Mouse (Mus musculus): ENCODE results near the gene Vps18. TPM values are rescaled to one million over a fixed set of nuclear protein-coding genes. Genes with fewer than 3 reads are reported as not detected.

Vps18 gene
- polyA plus RNA-seq, 1 experiment from 2014 or later: 17.5 TPM

DNA sequence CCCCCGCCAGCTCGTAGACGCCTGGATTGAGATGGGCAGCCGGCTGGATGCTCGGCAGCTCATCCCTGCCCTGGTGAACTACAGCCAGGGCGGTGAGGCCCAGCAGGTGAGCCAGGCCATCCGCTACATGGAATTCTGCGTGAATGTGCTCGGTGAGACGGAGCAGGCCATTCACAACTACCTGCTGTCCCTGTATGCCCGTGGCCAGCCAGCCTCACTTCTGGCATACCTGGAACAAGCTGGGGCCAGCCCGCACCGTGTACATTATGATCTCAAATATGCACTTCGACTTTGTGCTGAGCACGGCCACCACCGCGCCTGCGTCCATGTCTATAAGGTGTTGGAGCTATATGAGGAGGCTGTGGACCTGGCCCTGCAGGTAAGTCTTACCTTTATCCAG is 5.9 kb downstream of the Vps18 start:
- peaks cover 42% of the 10 kb centered on the region for H3K36me3 ChIP-seq (ENCODE audit: control insufficient read depth, insufficient read depth, low read length)

GRCm38 (mm10) chr2:119296756-119297155 is 8.2 kb downstream of the Vps18 start:
- peaks cover 32% of the 10 kb centered on the region for H3K36me3 ChIP-seq (ENCODE audit: control insufficient read depth, insufficient read depth, low read length)
- no peaks in the 10 kb centered on the region for H3K9me3 ChIP-seq (replicated peaks; ENCODE audit: control insufficient read depth, low read length)
- no peak overlapping the region for H3K4me3 ChIP-seq (replicated peaks; ENCODE audit: low read length)
- H3K4me2 ChIP-seq (ENCODE audit: low read depth, low read length): no peak overlapping the region
- no peak for ATAC-seq (ENCODE audit: insufficient read depth, low FRiP score)
- no peaks in the 10 kb centered on the region for H3K27me3 ChIP-seq (ENCODE audit: control insufficient read depth, insufficient read depth, low read length)
- peaks cover 19% of the 10 kb centered on the region for H3K4me1 ChIP-seq (ENCODE audit: control insufficient read depth, insufficient read depth, low read length)
- WGBS: 87% methylated on average over 12 of the region's 12 CpGs
- no peak overlapping the region for H3K27ac ChIP-seq (ENCODE audit: low read length)
- no peak overlapping the region for H3K9ac ChIP-seq (ENCODE audit: low read length)

More for the DNA sequence above, 5.9 kb downstream of the Vps18 start:
- H3K9ac ChIP-seq (ENCODE audit: low read length): no peak overlapping the region
- ATAC-seq (ENCODE audit: insufficient read depth, low FRiP score): no peak
- H3K4me1 ChIP-seq (ENCODE audit: control insufficient read depth, insufficient read depth, low read length): peaks cover 13% of the 10 kb centered on the region
- H3K9me3 ChIP-seq (replicated peaks; ENCODE audit: control insufficient read depth, low read length): no peaks in the 10 kb centered on the region
- H3K4me2 ChIP-seq (ENCODE audit: low read depth, low read length): no peak overlapping the region
- H3K4me3 ChIP-seq (replicated peaks; ENCODE audit: low read length): no peak overlapping the region
- H3K27me3 ChIP-seq (ENCODE audit: control insufficient read depth, insufficient read depth, low read length): no peaks in the 10 kb centered on the region
- H3K27ac ChIP-seq (ENCODE audit: low read length): no peak overlapping the region
- 91% methylated on average over 18 of the region's 18 CpGs for WGBS

DNA sequence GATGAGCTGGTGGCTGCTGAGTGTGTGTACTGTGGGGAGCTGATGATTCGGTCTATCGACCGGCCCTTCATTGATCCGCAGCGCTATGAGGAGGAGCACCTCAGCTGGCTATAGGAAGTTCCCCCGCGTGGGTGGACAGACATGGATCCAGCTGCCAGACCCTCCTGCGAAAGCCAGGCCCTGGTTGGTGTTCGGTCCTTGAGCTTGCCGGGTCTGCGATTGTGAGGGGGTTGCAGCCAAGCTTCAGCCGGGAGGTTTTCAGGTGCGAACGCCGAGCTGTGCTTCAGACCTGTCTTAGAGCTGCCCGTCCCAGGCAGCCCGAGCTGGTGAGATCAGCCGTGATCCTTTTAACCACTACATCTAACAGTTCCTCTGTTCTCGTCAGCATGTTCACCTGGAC is 9.0 kb downstream of the Vps18 start:
- H3K4me1 ChIP-seq (ENCODE audit: control insufficient read depth, insufficient read depth, low read length): peaks cover 19% of the 10 kb centered on the region
- whole genome bisulfite sequencing: 92% methylated on average over 19 of the region's 19 CpGs

GRCm38 (mm10) chr2:119298330-119298729 is 9.8 kb downstream of the Vps18 start:
- H3K4me1 ChIP-seq (ENCODE audit: control insufficient read depth, insufficient read depth, low read length): peaks cover 19% of the 10 kb centered on the region
- no peaks in the 10 kb centered on the region for H3K9me3 ChIP-seq (replicated peaks; ENCODE audit: control insufficient read depth, low read length)
- no peak overlapping the region for H3K9ac ChIP-seq (ENCODE audit: low read length)
- no peak overlapping the region for H3K4me2 ChIP-seq (ENCODE audit: low read depth, low read length)
- 36% methylated on average over 5 of the region's 5 CpGs for WGBS
- H3K27ac ChIP-seq (ENCODE audit: low read length): no peak overlapping the region; the same call in 1 of the 2 replicates
- H3K27me3 ChIP-seq (ENCODE audit: control insufficient read depth, insufficient read depth, low read length): no peaks in the 10 kb centered on the region
- peaks cover 30% of the 10 kb centered on the region for H3K36me3 ChIP-seq (ENCODE audit: control insufficient read depth, insufficient read depth, low read length)
- H3K4me3 ChIP-seq (replicated peaks; ENCODE audit: low read length): no peak overlapping the region
- no peak for ATAC-seq (ENCODE audit: insufficient read depth, low FRiP score)

More for the DNA sequence above, 9.0 kb downstream of the Vps18 start:
- ATAC-seq (ENCODE audit: insufficient read depth, low FRiP score): no peak
- no peak overlapping the region for H3K9ac ChIP-seq (ENCODE audit: low read length)
- H3K36me3 ChIP-seq (ENCODE audit: control insufficient read depth, insufficient read depth, low read length): peaks cover 32% of the 10 kb centered on the region
- no peak overlapping the region for H3K4me2 ChIP-seq (ENCODE audit: low read depth, low read length)
- no peaks in the 10 kb centered on the region for H3K9me3 ChIP-seq (replicated peaks; ENCODE audit: control insufficient read depth, low read length)
- H3K4me3 ChIP-seq (replicated peaks; ENCODE audit: low read length): no peak overlapping the region
- H3K27me3 ChIP-seq (ENCODE audit: control insufficient read depth, insufficient read depth, low read length): no peaks in the 10 kb centered on the region
- no peak overlapping the region for H3K27ac ChIP-seq (ENCODE audit: low read length)

DNA sequence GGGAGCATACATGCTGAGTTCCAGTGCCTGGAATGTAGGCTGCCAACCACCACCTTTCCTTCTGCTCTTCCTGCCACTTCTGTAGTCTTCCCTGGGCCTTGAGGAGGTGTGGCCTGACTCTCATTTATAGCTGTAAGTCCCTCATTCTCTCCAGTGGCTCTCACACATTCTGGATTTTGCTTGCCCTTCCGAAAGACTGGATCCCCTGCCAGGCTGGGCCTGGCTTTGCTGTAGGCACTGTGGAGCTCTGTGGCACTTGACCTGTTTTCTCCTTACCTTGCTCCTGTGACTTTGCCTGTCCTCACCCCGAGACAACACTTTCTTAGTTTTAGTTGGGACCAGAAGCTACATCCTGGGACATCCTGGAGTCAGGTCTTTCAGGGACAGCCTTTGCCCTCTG is 10.3 kb downstream of the Vps18 start:
- no peak overlapping the region for H3K9ac ChIP-seq (ENCODE audit: low read length)
- WGBS: 91% methylated on average over 2 of the region's 2 CpGs
- no peak for ATAC-seq (ENCODE audit: insufficient read depth, low FRiP score)
- H3K4me1 ChIP-seq (ENCODE audit: control insufficient read depth, insufficient read depth, low read length): peaks cover 19% of the 10 kb centered on the region
- no peak overlapping the region for H3K4me3 ChIP-seq (replicated peaks; ENCODE audit: low read length)
- H3K4me2 ChIP-seq (ENCODE audit: low read depth, low read length): no peak overlapping the region
- no peaks in the 10 kb centered on the region for H3K9me3 ChIP-seq (replicated peaks; ENCODE audit: control insufficient read depth, low read length)
- H3K27me3 ChIP-seq (ENCODE audit: control insufficient read depth, insufficient read depth, low read length): no peaks in the 10 kb centered on the region
- H3K27ac ChIP-seq (ENCODE audit: low read length): peak overlapping the region; percentile 84; the same call in 1 of the 2 replicates
- peaks cover 25% of the 10 kb centered on the region for H3K36me3 ChIP-seq (ENCODE audit: control insufficient read depth, insufficient read depth, low read length)

DNA sequence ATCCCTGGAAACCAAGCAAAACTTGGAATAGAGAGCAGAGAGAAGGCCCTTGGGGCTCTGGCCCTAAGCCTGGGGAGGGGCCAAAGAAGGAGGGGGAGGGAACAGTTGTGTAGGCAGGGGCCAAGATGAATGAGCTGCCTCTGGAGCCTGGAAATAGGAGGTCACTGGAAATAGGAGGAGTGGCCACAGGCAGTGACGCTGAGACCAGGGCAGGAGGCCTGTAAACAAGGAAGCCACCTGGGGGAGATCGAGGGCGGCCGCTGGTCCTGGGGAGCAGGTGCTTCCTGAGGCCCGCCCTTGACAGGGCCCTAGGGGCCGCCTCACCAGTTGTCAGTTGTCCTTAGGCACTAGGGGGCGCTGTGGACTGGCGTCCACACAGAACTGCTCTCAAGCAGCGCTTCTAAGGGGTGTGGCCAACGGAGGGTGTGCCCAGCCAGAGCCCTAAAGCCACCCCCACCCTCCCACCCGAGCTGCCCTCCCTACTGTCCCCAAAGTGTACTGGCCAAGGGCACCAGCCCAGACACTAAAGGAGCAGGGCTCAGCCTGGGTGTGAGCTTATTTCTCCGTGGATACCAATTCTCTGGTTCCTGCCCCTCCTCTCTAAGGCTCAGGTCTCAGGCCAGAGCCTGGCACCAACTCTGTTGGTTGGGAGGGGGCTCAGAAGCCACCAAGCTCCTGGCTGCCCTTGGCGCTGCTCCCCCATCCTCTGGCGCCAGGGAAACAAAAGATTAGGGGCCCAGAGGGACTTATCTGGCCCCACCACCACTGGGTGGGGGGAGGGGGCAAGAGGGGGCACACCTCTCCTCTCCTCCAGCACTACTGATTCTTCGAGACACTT is 11.7 kb downstream of the Vps18 start:
- peak; percentile 87 for ATAC-seq (ENCODE audit: insufficient read depth, low FRiP score)
- H3K27ac ChIP-seq (ENCODE audit: low read length): peak overlapping the region; percentile 84
- peak overlapping the region; percentile 59 for H3K9ac ChIP-seq (ENCODE audit: low read length)
- peaks cover 25% of the 10 kb centered on the region for H3K4me1 ChIP-seq (ENCODE audit: control insufficient read depth, insufficient read depth, low read length)
- 10% methylated on average over 15 of the region's 15 CpGs for WGBS
- H3K4me3 ChIP-seq (replicated peaks; ENCODE audit: low read length): peak overlapping the region; percentile 21
- H3K4me2 ChIP-seq (ENCODE audit: low read depth, low read length): peak overlapping the region; percentile 51
- no peaks in the 10 kb centered on the region for H3K27me3 ChIP-seq (ENCODE audit: control insufficient read depth, insufficient read depth, low read length)
- H3K36me3 ChIP-seq (ENCODE audit: control insufficient read depth, insufficient read depth, low read length): peaks cover 14% of the 10 kb centered on the region
- no peaks in the 10 kb centered on the region for H3K9me3 ChIP-seq (replicated peaks; ENCODE audit: control insufficient read depth, low read length)

- peaks cover 11% of the 10 kb centered on the region; the same call in 1 of the 2 replicates for H3K36me3 ChIP-seq (ENCODE audit: control insufficient read depth, insufficient read depth, low read length)
- H3K27me3 ChIP-seq (ENCODE audit: control insufficient read depth, insufficient read depth, low read length): no peaks in the 10 kb centered on the region
- 43% methylated on average over 7 of the region's 7 CpGs for WGBS
- no peak overlapping the region for H3K4me3 ChIP-seq (replicated peaks; ENCODE audit: low read length)
- no peaks in the 10 kb centered on the region for H3K9me3 ChIP-seq (replicated peaks; ENCODE audit: control insufficient read depth, low read length)
- peak; percentile 20; the same call in 1 of the 2 replicates for ATAC-seq (ENCODE audit: insufficient read depth, low FRiP score)
- H3K4me1 ChIP-seq (ENCODE audit: control insufficient read depth, insufficient read depth, low read length): peaks cover 25% of the 10 kb centered on the region
- H3K27ac ChIP-seq (ENCODE audit: low read length): peak overlapping the region; percentile 84; the same call in 1 of the 2 replicates
- peak overlapping the region; percentile 51 for H3K4me2 ChIP-seq (ENCODE audit: low read depth, low read length)
- peak overlapping the region; percentile 59 for H3K9ac ChIP-seq (ENCODE audit: low read length)
Observed at GRCm38 (mm10) chr2:119300819-119301493, 12.4 kb downstream of the Vps18 start.

DNA sequence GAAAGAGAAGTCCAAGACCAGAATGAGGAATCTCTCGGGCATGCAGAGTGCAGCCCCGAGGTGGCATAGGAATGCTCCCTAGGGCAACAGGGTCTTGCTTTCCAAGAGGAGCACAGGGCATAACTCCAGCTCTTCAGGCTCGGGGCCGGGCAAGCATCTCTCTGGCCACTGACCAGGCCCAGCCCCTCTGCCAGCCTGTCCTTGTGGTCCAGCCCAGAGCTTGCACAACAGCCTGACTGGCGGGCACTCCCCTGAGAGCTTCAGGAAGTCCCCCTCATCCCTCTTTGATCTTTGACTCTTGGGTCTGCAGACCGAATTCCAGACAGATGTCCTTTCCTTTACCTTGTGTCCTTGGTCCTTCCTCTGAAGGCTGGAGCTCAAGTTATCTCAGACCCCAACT is 14.3 kb downstream of the Vps18 start:
- H3K27ac ChIP-seq (ENCODE audit: low read length): no peak overlapping the region
- WGBS: 79% methylated on average over 6 of the region's 6 CpGs
- H3K4me1 ChIP-seq (ENCODE audit: control insufficient read depth, insufficient read depth, low read length): peaks cover 25% of the 10 kb centered on the region
- H3K36me3 ChIP-seq (ENCODE audit: control insufficient read depth, insufficient read depth, low read length): no peaks in the 10 kb centered on the region
- no peak overlapping the region for H3K9ac ChIP-seq (ENCODE audit: low read length)
- no peaks in the 10 kb centered on the region for H3K9me3 ChIP-seq (replicated peaks; ENCODE audit: control insufficient read depth, low read length)
- no peak for ATAC-seq (ENCODE audit: insufficient read depth, low FRiP score)
- no peaks in the 10 kb centered on the region for H3K27me3 ChIP-seq (ENCODE audit: control insufficient read depth, insufficient read depth, low read length)
- no peak overlapping the region for H3K4me3 ChIP-seq (replicated peaks; ENCODE audit: low read length)
- H3K4me2 ChIP-seq (ENCODE audit: low read depth, low read length): no peak overlapping the region

DNA sequence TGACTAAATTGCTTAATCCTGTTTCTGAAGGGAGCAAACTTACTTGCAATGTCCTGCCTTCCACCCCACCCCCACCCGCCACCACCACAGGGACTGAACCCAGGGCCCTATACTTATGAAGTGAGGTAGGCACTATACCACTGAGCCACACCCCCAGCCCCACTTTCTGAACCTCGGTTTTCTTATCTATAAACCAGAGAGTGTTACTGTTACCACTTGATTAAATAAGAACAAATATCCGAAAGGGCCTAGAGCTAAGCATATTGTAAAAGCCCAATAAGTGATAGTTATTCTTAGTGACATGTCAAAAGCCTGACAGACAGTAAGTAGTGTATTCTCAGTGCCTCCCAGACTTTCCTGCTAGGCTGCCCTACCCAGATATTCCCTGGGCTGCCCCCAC is 15.9 kb downstream of the Vps18 start:
- peak overlapping the region; percentile 36; the same call in 1 of the 2 replicates for H3K27ac ChIP-seq (ENCODE audit: low read length)
- no peak for ATAC-seq (ENCODE audit: insufficient read depth, low FRiP score)
- H3K4me1 ChIP-seq (ENCODE audit: control insufficient read depth, insufficient read depth, low read length): peaks cover 22% of the 10 kb centered on the region
- no peak overlapping the region for H3K9ac ChIP-seq (ENCODE audit: low read length)
- no peaks in the 10 kb centered on the region for H3K27me3 ChIP-seq (ENCODE audit: control insufficient read depth, insufficient read depth, low read length)
- no peak overlapping the region for H3K4me2 ChIP-seq (ENCODE audit: low read depth, low read length)
- H3K4me3 ChIP-seq (replicated peaks; ENCODE audit: low read length): no peak overlapping the region
- no peaks in the 10 kb centered on the region for H3K36me3 ChIP-seq (ENCODE audit: control insufficient read depth, insufficient read depth, low read length)
- no peaks in the 10 kb centered on the region for H3K9me3 ChIP-seq (replicated peaks; ENCODE audit: control insufficient read depth, low read length)
- 38% methylated on average over 3 of the region's 3 CpGs for WGBS

Data from stomach, embryonic 16.5 days (tissue).